Mouse (Mus musculus) 3T3-L1 (cell line): ENCODE measurements around the gene Crtc2.
"Not testable (repeated sequence)": the region's sequence is repeated elsewhere in the genome, so short reads cannot be mapped to it uniquely, and the experiment has no call there.

ENCODE experiments used
- DNase-seq: peaks from one replicate; pipeline ENCODE4 v3.0.0-alpha.2; 2015; ENCODE audit warnings: low read depth, low spot score

The Crtc2 gene

DNA sequence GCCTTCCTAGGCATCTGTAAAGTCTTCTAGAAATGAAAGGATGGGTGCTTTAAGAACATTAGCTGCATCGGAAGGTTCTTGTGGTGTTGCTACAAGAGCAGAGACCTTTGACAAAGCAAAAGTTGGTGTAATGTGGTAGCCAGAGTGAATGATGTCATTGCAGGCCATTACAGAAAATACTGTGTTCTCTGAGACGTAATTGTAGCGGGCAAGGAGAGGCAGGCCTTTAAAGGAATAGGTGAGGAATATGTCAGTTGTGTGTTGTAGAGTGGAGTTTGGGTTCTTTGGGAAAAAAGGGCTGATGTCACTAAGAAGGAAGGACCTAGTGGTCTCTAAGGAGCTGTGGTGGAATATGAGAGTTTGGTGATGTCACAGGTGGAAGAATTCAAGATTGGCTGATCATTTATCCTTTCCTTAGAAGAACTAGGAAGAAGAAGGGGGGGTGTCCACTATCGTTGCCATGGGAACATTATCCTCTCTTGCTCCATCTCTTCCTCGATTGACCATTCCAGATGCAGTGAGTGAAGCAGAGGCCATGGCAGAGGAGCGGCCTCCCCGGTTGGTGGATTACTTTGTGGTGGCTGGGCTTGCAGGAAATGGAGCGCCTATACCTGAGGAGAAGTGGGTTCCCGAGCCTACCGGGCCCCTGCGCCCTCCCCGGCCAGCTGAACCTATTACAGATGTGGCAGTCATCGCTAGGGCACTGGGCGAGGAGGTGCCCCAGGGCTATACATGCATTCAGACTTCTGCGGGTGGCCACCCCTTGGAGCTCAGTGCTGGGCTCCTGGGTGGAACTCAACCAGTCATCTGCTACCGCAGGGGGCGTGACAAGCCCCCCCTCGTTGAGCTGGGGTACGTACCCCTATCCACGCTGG lies 13.2 kb downstream of the Crtc2 start:
- DNase-seq = no peak

DNA sequence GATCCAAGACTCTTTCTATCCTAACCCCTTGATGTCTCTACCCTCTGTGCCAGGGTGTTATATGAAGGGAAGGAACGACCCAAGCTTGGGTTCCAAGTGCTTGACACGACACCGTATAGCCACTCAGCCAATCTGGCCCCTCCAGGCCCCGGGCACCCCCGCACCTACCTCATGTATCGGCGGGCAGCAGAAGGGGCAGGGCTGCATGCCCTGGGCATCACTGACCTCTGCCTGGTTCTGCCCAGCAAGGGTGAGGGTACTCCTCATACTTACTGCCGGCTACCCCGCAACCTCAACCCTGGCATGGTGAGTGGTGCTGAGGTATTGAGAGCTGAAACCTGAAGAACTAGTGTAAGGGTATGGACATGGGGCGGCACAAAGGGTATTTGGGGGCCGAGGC lies 14.2 kb downstream of the Crtc2 start:
- DNase-seq = no peak

DNA sequence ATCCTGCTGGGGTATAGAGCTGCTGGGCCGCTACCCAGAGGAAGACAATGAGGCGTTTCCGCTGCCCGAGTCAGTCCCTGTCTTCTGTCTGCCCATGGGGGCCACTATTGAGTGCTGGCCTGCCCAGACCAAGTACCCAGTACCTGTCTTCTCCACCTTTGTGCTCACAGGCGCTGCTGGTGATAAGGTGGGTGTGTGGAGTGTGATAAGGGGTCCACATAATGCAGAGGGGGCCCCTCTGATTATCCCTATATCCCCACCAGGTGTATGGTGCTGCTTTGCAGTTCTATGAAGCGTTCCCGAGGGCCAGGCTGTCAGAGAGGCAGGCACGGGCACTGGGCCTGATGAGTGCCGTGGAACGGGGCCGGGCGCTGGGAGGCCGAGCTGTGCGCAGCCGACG lies 15.0 kb downstream of the Crtc2 start:
- no peak for DNase-seq

DNA sequence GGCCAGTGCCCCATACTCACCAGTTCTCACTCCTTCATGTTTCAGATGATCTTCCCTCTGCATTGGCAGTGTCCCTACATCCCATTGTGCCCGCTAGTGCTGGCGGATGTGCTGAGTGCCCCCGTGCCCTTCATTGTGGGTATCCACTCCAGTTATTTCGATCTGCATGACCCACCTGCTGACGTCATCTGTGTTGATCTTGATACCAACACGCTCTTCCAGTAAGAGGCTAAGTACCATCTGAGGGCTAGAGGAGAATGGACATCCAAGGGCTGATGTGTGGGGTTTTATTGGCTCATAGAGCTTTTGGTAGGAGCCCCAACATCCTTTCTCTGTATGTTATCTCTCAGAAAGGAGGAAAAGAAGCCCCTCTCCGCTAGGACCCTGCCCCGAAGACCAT lies 16.8 kb downstream of the Crtc2 start:
- DNase-seq = no peak

DNA sequence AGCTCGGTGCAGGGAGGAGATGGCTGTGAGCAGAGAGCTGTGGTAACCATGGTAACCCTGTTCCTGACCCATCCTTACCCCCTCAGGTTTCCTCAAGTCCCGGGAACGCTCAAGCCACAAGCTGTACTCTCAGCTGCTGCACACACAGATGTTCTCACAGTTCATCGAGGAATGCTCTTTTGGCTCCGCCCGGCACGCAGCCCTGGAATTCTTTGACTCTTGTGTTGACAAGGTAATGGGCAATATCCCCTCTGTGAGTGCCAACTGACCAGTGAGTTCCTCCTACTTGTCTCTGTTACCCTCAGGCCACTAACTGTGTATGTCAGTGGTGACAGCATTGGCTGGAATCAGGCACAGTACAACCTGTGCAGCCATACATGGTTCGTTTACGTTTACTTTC lies 18.2 kb downstream of the Crtc2 start:
- DNase-seq = no peak

DNA sequence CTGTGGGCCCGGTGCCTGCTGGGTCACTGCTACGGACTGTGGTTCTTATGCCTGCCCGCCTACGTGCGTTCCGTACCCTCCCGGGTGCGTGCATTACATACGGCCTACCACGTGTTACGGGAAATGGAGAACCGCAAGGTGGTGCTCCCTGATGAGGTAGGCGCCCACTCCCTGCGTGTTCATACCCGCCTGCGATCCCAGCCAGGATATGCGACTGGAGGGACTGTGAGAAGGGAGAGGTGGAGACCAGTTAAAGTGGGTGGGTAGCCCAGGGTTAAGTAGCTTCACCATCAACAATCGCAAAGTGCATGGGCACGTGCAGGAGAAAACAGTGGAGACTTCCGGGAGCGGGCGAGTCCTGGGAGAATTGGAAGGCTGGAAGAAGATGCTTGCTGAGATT lies 19.9 kb downstream of the Crtc2 start:
- DNase-seq = no peak

DNA sequence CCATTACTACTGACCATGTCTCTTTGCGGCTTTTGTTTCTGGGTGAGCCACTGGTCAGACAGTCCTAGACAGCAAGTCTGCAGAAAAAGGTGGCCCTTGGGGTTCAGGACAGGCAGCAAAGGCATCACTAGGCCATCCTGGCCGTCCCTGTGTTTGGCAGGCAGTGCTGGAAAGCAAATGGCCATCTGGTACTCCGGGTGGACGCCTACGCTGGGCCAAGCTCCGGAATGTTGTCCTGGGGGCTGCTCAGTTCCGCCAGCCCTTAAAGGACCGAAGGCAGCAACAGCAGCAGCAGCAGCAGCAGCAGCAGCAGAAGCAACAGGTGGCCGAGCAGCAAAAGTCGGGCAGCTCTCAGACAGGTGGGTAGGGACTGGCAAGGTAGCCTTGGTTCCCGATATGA lies 21.3 kb downstream of the Crtc2 start:
- no peak for DNase-seq

DNA sequence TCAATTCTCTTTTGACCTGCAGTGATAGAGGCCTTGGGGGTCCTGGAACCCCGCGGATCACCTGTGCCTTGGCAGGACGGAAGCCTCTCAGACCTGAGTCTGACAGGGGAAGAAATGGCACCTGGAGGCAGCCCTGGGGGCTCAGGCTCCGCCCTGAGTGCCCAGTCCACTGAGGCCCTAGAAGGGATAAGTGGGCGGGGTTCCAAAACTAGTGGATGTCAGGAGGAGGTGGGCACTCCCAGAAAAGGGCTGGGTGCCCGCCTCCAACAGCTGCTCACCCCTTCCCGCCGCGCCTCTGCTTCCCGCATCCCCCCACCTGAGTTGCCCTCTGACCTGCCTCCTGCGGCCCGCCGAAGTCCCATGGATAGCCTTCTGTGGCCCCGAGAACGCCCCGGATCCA lies 22.9 kb downstream of the Crtc2 start:
- DNase-seq = no peak

DNA sequence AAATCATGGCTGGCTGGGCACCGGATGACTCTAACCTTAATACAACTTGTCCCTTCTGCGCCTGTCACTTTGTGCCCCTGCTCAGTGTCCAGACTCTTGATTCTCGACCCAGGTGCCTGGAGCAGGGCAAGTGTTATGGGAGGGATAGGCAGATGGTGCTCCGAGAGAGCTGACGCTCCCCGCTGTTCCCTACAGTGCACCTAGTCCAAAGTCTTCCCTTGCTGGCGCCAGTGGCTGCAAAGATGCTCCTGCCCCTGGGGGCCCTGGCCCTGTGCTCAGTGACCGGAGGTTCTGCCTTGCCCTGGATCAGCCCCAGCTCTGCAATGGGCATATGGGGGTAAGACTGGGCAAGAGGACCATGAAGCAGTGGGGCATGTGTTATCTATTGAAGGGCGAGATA lies 23.8 kb downstream of the Crtc2 start:
- no peak for DNase-seq

DNA sequence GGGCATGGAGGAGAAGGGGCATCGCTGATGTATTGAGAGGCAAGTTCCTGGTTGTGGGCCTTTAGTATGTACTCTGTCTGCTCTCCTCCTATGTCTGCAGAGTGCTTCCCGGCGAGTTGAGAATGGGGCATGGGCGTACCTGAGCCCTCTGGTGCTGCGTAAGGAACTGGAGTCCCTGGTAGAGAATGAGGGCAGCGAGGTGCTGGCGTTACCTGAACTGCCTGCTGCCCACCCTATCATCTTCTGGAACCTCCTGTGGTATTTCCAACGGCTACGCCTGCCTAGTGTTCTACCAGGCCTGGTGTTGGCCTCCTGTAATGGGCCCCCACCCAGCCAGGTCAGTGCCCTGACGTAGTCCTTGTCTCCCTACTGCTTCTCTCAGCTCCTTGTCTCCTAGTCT lies 24.2 kb downstream of the Crtc2 start:
- no peak for DNase-seq

DNA sequence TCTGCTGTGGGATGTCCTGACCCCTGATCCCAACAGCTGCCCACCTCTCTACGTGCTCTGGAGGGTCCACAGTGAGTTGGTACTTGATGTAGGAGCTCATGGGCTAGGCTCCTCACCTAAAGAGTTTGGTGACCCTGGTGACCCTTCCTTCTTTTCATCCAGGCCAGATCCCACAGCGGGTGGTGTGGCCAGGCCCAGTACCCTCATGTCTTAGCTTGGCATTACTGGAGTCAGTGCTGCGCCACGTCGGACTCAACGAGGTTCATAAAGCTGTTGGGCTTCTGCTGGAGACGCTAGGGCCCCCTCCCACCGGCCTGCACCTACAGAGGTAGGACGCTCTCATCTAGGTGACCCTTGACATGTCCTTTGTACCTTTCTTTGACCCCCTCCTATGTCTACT lies 25.3 kb downstream of the Crtc2 start:
- no peak for DNase-seq

DNA sequence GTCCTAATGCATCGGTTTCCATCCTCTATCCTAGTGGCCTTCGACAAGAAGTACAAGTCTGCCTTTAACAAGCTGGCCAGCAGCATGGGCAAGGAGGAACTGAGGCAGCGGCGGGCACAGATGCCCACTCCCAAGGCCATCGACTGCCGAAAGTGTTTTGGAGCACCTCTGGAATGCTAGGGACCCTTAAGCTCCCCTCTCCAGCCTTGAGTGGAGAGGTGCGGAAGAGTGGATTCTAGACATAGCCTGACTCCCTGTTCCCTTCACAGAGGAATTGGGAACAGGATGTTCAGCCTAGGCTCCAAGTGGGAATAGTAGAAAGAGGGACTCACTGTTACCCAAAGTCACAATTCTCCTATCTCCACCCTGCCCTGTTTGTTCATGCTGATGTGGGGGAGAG lies 25.8 kb downstream of the Crtc2 start:
- no peak for DNase-seq

DNA sequence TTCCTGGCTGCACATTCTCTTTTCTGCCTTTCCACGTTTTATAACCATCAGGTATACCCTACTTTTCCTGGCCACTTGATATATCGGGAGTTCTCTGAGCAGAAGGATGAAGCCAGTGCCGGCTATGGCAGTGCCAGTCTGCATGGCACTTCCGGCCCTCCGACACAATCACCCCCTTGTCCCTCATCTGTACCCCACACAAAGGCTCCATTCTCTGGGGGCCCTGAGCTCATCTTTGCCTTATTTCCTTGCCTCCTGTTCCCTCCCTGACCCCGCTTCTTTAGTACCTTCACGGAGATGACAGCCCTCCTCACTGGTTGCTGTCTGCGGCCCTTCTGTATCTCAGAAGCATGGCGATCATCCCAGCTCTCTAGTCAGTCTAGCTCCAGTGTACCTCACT lies 26.7 kb downstream of the Crtc2 start:
- no peak for DNase-seq

DNA sequence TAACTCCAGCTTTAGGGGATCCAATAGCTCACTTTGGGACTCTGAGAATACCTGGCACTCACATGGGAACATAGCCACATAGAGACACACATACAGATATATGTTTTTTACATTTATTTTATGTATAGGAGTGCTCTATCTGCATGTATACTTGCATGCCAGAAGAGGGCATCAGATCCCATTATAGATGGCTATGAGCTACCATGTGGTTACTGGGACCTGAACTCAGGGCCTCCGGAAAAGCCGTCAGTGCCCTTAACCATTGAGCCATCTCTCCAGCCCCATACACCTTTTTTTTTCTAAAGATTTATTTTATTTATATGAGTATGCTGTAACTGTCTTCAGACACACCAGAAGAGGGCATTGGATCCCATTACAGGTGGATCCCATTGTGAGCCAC lies 30.2 kb downstream of the Crtc2 start:
- no peak for DNase-seq

DNA sequence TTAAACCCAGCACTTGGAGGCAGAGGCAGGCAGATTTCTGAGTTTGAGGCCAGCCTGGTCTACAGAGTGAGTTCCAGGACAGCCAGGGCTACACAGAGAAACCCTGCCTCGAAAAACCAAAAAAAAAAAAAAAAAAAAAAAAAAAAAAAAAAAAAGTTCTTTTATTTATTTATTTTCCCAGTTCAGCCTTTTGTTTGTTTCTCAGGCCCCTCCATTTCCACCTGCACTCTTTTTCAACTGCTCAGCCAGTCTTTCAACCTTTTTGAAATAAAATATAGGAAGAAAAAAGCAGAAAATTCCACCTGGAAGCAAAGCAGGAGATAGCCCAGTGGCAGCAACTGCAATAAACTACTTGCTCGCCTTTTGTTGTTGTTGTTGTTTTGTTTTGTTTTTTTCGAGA lies 35.4 kb downstream of the Crtc2 start:
- not testable (repeated sequence) for DNase-seq

DNA sequence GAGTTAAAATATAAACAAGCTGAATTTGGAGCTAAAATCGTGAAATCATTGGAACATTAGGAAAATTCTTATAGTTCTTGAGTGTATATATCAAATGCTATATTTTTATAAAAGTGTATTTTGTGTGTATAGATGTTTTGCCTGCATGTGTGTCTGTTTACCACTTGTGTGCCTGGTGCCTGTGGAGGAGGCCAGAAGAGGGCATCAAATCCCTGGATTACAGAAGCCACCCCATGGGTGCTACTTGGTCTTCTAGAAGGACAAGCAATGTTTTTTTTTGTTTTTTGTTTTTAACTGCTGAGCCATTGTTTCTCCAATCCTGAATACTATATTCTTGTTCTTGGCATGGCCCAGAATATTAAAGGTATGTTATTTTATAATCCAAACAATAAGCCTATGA lies 36.6 kb downstream of the Crtc2 start:
- DNase-seq = peak; percentile 18

DNA sequence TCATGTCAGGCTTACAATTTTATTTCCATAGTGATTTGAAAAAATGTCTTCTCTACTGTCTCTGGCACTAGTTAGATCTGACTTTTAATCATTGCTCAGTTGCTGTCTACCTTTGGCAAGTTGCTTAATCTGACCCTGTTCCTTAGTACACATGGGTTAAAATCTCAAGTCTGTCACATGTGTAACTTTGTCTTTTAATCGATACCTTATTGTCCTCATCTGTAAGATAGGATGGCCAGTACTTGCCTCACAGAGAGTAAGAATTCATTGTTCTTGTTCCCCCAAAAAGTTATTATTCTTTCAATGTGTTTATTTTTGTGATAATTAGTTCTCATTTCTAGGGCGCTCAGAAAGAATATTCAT lies 38.0 kb downstream of the Crtc2 start:
- no peak for DNase-seq

DNA sequence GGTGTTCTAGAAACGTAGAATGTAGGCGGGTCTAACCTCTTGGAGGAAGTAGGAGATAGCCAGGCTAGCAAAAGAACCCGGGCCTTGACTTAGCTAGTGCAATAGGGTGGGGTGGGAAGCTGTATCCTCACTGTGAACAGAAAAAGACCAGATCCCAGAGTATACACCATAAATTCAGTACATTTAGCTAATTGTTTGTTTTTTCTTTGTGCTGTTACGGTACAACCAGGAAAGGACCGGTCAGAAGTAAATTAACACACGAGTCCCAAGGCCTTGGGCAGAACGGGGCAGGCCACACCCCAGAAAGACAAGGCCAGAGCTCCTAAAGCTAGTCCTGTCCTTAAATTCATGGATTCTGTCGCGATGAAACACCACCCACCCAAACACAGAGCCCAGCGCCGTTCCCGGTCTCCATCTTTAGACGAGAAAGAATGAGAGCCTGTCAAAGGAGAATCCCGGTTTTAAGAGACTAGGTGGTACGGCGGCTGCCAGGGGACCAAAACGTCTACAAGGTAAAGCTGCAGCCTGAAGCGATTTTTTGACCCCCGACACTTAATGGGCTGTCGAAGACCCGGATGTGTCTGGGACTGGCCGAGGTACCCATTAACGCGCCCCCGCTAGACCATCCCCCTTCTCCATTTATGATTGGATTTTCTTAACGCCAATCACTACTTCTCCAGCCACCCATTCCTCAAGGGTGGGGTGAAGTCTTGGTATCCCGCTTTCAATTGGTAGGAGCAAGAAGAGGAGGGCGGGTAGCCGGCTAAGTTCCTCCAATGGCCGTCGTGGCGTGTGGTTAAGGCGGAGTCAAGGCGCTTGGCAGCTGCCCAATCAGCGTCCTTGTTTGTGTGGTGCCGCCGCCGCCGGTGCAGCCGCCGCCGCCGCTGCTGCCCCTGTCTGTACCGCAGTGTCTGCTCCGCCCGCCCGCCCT lies 38.6 kb downstream of the Crtc2 start, which contains the start of gene Gatad2b:
TSS of gene Gatad2b (plus strand) at position 834 of the 931 bp plus-strand sequence.
- peak; percentile 100 for DNase-seq

DNA sequence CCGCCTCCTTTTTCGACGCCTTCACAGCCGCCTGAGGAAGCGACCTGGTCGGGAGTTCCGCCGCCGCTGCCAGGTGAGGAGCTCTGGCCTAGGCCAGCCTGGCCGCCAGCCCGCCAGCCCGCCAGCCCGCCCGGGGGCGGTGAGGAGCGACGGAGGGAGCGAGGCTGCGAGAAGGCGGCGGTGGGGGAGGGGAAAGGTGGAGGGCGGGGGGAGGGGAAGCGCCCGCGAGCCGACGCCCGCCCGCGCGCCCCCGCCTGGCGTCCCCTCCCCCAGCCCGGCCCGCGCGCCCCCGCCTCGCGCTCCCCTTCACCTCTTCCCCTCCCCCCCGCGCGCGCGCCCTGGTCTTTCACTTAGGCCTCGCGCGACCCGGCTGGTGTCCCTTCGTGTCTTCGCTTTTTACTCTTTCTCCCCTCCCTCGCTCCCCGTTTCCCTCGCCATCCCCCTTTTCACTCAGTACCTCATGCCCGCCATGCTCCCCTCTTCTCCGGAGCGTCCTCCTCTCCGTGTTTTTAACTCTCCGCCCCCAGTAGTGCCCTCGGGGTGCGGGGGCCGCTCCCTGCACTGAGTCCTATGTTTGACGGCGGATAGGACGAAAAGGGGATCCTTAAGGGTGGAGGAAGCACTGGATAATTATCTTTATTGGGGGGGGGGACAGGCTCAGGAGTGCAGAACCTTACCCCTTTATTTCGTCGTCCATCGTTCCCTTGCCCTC lies 39.5 kb downstream of the Crtc2 start:
- peak; percentile 58 for DNase-seq

DNA sequence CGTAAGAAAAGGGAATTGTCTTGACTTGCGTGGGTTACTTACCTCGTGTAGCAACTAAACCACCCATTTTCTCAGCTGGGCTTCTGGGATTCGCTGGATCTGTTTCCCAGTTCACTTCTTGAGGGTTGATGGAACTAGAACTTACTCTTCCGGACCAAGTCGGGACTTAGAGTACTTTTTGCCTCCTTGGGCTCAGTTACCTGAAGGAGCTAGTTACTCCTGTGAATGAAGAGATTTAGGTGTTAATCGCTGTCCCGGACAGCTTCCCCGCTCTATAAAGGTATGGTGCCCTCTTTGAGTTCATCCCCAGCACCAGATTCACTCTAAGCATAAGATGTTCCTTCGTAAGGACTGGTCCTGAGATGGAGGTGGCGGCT lies 40.1 kb downstream of the Crtc2 start:
- peak; percentile 51 for DNase-seq

DNA sequence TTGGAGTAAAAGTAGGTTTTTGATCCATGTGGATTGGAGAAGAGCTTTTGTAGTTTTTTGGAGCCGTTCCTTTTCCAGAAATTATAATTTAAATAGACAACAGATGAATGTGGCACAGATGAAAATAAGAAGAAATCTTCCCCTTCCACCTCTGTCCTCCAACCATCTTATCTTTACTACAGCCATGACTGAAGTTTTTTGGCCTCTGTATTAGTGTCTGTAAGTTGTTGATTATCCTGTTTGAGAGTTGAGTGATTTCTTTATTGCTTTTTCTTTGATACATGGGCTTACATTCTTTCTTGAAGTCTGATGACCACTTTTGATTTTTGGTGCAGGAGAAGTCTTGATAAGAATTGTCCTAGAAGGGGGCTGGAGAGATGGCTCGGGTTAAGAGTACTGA lies 40.7 kb downstream of the Crtc2 start:
- no peak for DNase-seq

DNA sequence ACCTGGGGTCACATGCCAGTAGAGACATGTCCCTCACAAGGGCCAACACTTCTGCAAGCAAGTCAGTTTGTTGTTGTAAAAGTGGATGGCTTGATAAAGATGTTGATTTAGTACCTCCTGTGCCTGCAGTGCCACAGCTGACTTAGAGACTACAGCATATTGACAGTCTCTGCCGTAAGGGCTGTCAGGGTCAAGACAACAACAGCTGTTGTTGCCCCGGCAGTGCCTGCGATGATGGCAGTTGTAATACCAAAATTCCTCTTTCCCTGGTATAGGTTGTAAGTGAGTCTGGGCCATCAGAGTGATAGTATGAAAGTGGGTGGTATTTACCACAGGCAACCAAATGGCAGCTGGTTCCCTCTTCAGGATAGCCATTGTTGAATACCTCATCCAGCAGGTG lies 51.8 kb downstream of the Crtc2 start:
- no peak for DNase-seq
